Mouse (Mus musculus) adrenal gland, postnatal 4 days (tissue): ENCODE data around the gene Ttc37. TPM values are rescaled to one million over a fixed set of nuclear protein-coding genes. Genes with fewer than 3 reads are reported as not detected.

Source experiments
- DNase-seq, 2 experiments: peaks; one replicate each; pipeline ENCODE4 v3.0.0; 2021 to 2022; ENCODE audit warnings: low spot score in 2 of 2, mixed read lengths in 2 of 2
- total RNA-seq, 2 experiments: library from RNA; stranded (reverse); gene quantifications; 2 replicates each; pipeline ENCODE4 v1.2.3; 2021

The Ttc37 gene
- total RNA-seq, 2 experiments from 2014 or later, result 24.8 to 25.7 TPM

DNA sequence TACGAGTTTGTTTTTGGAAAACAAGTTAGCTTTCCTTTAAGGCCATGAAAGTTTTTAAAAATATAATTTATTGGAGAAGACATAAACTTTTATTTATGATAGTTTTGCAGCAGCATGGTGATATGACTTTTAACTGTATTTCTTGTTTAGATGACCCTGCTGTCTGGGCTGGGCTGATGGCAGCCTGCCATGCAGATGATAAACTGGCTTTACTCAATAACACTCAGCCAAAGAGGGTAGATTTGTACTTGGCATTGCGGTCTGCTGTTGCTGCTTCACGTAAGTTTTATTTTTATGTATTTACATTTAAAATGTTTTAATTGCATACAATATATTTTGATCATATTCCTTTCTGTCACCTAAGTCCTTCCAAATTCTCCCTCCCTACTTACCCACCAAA is 58.6 kb downstream of the Ttc37 start:
- peak in 1 of 2 experiments; percentile 20 for DNase-seq

DNA sequence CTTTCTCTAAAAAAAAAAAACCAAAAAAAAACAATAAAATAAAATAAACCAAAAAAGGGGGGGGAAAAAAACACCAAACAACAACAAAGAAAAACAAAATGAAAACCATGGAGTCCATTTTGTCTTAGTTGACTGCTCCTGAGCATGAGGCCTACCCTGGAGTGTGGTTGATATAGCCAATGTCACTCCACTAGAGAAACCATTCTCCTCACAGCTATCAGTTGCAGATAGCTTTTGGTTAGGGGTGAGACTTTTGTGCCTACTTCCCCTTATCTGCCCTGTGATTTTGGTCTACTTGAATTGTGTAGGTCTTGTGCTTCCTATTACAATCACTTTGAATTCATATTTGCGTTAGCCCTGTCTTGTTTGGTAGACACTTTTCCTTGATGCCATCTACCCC is 59.0 kb downstream of the Ttc37 start:
- DNase-seq, result no peak

DNA sequence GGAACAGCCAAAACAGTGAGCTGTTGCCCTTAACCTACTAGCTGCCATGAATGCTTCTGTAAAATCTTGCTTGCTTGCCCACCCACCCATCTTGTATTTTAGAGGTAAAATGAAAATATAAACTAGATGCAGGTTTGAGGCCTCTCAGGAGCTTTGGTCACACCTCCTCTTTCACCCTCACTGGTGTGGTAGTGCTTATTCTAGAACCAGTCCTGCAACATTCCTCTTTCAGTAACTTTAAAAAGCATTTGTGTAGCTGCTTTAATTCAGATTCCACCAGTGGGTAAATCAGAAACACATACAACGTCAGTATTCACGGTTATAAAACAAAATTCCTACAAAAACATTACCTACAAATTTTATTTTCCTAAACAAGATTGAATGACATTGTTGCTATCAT is 62.1 kb downstream of the Ttc37 start:
- no peak for DNase-seq

DNA sequence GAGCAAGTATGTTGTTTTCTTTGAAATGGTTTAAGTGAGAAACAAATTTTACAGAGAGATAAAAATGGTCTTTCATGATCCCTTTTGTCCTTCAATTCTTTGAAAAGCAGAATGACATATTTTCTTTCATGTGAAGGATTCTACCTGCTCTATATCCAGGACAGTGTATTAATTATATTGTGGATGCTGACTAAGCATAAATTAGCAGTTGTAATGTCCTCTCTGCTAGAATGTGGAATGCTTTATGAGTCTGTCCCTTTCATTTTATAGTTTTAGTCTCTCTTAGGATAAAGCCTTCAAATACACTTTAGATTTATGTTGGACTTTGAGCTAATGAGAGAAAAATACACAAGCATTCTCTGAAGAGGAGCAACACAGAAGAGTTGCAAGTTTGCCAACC is 75.8 kb downstream of the Ttc37 start:
- no peak for DNase-seq

DNA sequence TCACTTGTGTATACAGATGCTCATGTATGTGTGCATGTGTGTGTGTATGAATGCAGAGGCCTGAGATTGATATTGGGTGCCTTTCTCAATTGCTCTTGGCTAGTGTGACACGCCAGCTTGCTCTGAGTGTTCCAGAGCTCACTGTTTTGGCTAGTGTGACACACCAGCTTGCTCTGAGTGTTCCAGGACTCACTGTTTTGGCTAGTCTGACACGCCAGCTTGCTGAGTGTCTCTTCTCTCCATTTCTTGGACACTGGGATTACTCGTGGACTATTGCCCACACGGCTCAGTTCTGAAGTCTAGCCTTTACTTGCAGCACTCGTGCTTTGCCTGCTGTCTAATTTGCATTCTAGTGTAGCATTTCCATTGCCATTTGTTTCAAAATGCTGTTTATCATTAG is 80.2 kb downstream of the Ttc37 start:
- no peak for DNase-seq

DNA sequence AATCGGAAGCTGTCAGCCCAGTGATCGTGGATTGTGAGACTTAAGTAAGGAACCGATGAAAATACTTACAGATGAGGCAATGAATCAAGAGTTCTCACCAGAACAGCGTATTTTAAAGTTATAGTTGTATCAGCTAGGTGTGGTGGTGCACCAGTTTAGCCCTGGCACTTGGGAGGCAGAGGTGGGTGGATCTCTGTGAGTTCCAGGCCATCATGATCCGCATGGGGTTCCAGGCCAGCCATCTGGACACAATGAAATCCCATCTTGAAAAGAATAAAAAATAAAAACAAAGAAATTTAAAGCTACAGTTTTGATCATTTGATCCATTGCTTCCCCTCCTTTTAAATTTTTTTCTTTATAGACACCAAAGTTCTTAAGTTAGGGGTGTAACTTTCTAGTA is 89.1 kb downstream of the Ttc37 start:
- DNase-seq, result no peak

DNA sequence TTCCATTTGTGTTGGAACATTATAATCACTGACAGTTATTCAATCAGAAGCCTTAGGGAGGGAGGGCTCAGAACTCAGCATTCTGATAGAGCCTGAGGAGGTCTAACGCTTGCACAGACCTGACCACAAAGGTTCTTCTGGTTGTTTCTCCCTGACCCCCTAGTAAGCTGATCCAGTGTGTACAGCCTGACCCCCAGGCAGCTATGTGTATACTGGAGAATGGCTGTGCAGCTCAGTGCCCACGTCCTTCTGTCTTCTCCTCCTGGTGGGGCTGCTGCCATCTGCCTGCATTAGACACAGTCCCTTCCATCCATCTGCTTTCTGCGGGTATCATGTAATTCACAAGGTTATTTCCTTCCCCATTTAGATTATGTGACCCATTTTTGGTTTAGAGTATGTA is 90.7 kb downstream of the Ttc37 start:
- DNase-seq, result no peak

DNA sequence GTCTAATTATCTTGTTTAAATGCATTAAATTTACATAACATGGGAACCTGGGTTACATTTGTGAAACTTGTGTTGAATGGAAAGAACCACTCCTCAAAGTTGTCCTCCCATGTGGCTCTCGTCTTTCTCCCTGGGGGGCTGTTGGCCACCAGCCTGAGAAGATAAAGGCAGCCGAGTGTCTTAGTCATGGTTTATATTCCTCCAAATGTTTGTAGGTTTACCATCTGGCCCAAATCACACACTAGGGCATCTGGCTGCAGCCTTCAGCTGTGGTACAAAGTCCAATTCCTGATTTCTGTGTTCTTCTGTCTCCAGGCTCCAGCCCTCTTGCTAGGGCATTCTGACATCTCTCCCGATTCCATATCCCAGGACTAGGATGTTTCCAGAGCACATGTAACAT is 91.7 kb downstream of the Ttc37 start:
- no peak for DNase-seq

DNA sequence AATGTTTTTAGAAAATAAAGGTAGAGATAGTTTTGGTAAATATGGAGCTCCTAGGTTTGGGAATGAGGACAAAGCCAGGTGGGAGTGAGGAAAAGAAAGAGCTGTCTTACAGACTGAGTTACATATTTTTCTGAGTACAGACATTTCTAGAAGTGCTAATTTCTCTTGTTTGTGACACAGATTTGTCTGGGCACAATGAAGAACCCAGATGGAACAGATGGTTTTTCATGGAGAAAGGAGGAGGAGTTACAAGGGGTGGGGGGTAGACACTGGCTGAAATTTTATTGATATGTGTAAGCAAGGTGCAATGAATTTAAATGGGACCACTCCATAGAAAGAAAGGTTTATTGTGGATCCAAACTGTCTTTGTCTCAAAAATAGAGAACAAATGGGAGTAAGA is 96.4 kb downstream of the Ttc37 start:
- no peak for DNase-seq

DNA sequence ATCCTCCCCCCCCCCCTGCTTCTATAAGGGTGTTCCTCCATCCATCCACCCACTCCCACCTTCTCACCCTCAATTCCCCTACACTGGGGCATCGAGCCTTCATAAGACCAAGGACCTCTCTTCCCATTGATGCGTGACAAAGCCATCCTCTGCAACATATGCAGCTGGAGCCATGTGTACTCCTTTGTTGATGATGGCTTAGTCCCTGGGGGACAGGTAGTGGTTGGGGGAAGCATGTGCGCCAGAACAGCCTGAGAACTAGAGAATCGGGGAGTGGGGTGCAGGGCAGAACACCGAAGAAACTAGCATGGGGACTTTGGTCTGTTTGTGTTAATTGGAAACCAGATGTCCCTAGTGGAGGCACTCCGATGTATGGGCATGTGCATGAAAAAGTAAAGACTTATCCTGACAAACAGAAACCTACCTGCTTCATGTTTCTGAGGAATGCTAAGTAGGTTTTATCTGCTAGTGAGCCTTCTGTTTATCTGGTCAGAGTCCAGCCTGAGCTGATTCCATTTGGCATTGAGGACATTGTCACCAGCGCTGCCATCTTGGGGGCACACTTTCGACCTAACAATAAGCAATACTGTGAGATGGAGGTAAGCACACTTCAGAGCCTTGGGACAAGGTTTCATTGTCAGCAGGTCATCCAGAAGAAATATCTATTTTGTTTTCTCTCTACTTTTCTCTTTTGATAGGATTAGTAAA is 97.1 kb downstream of the Ttc37 start:
- no peak for DNase-seq

DNA sequence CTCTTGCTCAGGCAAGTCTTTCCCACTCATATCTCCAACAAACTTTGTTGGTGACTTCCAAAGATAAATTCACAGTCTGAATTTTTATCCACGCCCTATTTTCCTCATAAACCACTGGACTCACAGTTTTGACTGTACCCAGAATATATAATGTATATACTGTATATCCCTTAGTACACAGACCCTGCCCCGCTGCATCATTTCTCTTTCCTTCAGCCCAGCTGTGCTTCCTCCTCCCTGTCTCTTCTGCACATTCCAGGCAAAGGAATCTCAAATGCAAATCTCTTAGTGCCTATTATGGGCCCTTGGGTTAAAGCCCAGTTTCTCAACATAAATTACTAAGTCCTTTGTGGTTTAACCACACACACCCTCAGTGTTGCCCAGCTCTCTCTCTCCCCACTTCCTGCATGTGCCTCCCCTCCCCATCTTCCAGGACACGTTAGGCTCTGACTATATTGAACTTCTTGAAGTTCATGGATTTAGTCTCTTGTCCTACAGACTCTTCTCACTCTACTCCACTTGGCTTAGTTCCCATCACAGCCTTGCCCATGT is 98.8 kb downstream of the Ttc37 start:
- no peak for DNase-seq

DNA sequence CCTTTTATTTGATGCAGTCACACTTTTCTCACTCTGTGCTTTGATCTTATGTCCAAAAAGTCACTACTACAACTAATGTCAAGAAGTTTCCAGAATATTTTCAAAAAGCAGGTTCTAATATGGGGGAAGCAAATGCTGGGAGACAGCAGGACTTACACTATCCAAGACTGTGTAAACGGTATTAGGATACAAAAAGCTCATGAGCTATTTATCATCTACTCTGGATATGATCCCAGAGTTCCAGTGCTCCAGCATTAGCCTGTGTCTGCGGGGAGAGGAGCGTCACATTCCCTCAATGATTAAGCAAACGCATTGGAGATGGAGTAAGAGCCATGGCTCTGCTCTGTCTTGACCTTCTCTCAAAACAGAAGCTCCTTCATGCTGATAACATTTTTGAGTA is 101.4 kb downstream of the Ttc37 start:
- no peak for DNase-seq

DNA sequence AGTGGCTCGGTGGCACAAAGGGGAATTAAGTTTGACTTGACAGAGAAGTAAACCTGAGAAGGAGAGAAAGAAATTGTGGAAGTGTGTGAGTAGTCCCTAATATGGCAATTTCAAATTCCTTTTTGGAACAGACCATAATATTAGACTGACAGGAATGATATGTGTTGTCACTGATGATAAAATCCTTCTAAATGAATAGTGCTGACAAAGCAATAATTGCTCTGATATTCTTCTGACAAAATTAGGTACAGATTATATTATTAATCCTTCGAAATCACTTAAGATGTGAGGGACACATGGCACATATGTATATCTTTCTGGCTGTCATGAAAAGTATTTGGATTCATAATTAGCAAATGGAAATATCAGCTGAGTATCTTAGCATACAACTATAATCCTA is 116.4 kb downstream of the Ttc37 start:
- DNase-seq, result no peak

DNA sequence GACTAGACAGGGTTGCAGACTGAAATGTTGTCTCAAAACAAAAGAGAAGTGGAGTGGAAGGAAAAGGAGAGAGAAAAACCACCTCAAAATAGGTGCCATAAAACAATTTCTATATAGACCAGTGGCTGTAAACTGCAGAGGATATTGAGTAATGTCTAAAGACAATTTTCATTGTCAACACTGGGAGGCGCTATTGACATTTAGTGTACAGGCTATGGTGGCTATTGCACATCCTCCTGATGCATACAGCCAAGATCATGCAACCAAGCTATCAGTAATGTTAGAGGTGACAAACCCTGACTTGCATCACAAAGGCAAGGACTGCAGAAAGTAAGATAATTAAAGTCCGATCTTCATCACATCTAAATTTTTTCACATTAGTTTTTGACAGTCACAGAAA is 116.9 kb downstream of the Ttc37 start:
- no peak for DNase-seq

Other genes with a start within 250 kb of the Ttc37 start
- 10 to 100 TPM; 22.1 to 24.1 TPM for gene Rhobtb3, start 154.8 kb upstream of the Ttc37 start, total RNA-seq
- under 1 TPM in 1 of 2 experiments, not detected in 1; 0.48 TPM for gene Spata9, start 131.6 kb upstream of the Ttc37 start, total RNA-seq
- gene Rfesd, start 80.0 kb upstream of the Ttc37 start, total RNA-seq, result 10 to 100 TPM; 19.4 to 20.7 TPM
- gene Gpr150, start 41.7 kb upstream of the Ttc37 start, total RNA-seq, result under 1 TPM; 0.23 to 0.36 TPM
- 10 to 100 TPM in 1 of 2 experiments, 1 to 10 TPM in 1; 9.1 to 11.6 TPM for gene Arsk, start 74 bp upstream of the Ttc37 start, total RNA-seq
- not detected for gene Fam81b, start 206.3 kb downstream of the Ttc37 start, total RNA-seq